Comparison of ENCODE assay signal across 8 mouse cellular contexts in genomic region chr17:8165608-8165945, GRCm38 (mm10). TPM values are rescaled to one million over a fixed set of nuclear protein-coding genes. Genes with fewer than 3 reads are reported as not detected.
DNase-seq lines count a peak whose midpoint lies in the region; ATAC-seq and TF ChIP-seq lines count a peak whose summit lies in the region.
"Not testable (repeated sequence)": the region's sequence is repeated elsewhere in the genome, so short reads cannot be mapped to it uniquely, and the experiment has no call there.

No protein-coding gene starts in this region.

- not testable (repeated sequence) for H3K27ac ChIP-seq in embryonic fibroblast, embryonic 13.5 days (ENCODE audit: insufficient read depth, low read length); heart, embryonic 12.5 days (ENCODE audit: poor library complexity, severe bottlenecking)
- peak overlapping the region; percentile 76 for H3K27ac ChIP-seq in kidney, adult 2 months (ENCODE audit: insufficient read depth, low read depth, low read length)
- H3K27ac ChIP-seq in liver, embryonic 12.5 days, result peak overlapping the region; percentile 56; the same call in 1 of the 2 replicates
- H3K27ac ChIP-seq in midbrain, embryonic 15.5 days, result peak overlapping the region; percentile 72; the same call in 1 of the 2 replicates

- H3K9ac ChIP-seq in heart, embryonic 12.5 days, result peak overlapping the region; percentile 77
- H3K9ac ChIP-seq in liver, embryonic 12.5 days, result peak overlapping the region; percentile 79
- H3K9ac ChIP-seq in midbrain, embryonic 15.5 days, result peak overlapping the region; percentile 55

- not testable (repeated sequence) for ATAC-seq in heart, embryonic 12.5 days (ENCODE audit: insufficient number of reproducible peaks, low FRiP score); liver, embryonic 12.5 days; midbrain, embryonic 15.5 days (replicated peaks)

- peak; percentile 32 to 33 for DNase-seq in CD8-positive naive resting alpha-beta T cell, adult 2 months (ENCODE audit: low read depth in 2 of 2, low spot score in 2 of 2)
- peak; percentile 9 for DNase-seq in c-Kit-negative CD71-positive TER-119-positive erythroid progenitor cells, embryonic 14.5 days (ENCODE audit: low read depth, low spot score)
- DNase-seq in kidney, adult 2 months, result peak; percentile 51
- DNase-seq in spleen, postnatal 4 days (ENCODE audit: low spot score in 2 of 2), result peak; percentile 27 to 70

- H3K4me3 ChIP-seq in embryonic fibroblast, embryonic 13.5 days (ENCODE audit: insufficient read depth, low read length), result peak overlapping the region; percentile 39
- peak overlapping the region; percentile 69 for H3K4me3 ChIP-seq in heart, embryonic 12.5 days
- peak overlapping the region; percentile 61 for H3K4me3 ChIP-seq in kidney, adult 2 months (ENCODE audit: insufficient read depth, low read depth, low read length)
- peak overlapping the region; percentile 68 for H3K4me3 ChIP-seq in liver, embryonic 12.5 days
- peak overlapping the region; percentile 51 for H3K4me3 ChIP-seq in midbrain, embryonic 15.5 days

- H3K4me1 ChIP-seq in embryonic fibroblast, embryonic 13.5 days (ENCODE audit: control insufficient read depth, insufficient read depth, low read length); heart, embryonic 12.5 days (replicated peaks); kidney, adult 2 months (ENCODE audit: control insufficient read depth, insufficient read depth, low read length); liver, embryonic 12.5 days; midbrain, embryonic 15.5 days: not testable (repeated sequence)

- not testable (repeated sequence) for TF ChIP-seq CTCF in embryonic fibroblast, embryonic 13.5 days (IDR thresholded peaks at IDR 0.05; ENCODE audit: borderline replicate concordance, insufficient read depth, low read length); kidney, adult 2 months (conservative IDR thresholded peaks at IDR 0.05; ENCODE audit: insufficient read depth, insufficient read length, low read depth, low read length)

- H3K27me3 ChIP-seq in heart, embryonic 12.5 days (replicated peaks); kidney, adult 2 months (replicated peaks; ENCODE audit: control insufficient read depth, insufficient read depth, low read length); liver, embryonic 12.5 days (replicated peaks); midbrain, embryonic 15.5 days (replicated peaks): not testable (repeated sequence)

- H3K9me3 ChIP-seq in heart, embryonic 12.5 days (replicated peaks); liver, embryonic 12.5 days (replicated peaks); midbrain, embryonic 15.5 days: not testable (repeated sequence)

- H3K4me2 ChIP-seq in heart, embryonic 12.5 days, result peak overlapping the region; percentile 60
- peak overlapping the region; percentile 58 for H3K4me2 ChIP-seq in liver, embryonic 12.5 days
- peak overlapping the region; percentile 47 for H3K4me2 ChIP-seq in midbrain, embryonic 15.5 days

- under 1% methylated on average over 42 of the region's 42 CpGs for WGBS in heart, embryonic 12.5 days
- WGBS in kidney, adult 2 months, result 0% methylated on average over 42 of the region's 42 CpGs
- 0% methylated on average over 38 of the region's 42 CpGs for WGBS in liver, embryonic 12.5 days (ENCODE audit: insufficient replicate concordance)
- 0% methylated on average over 34 of the region's 42 CpGs for WGBS in midbrain, embryonic 15.5 days

- H3K36me3 ChIP-seq in heart, embryonic 12.5 days, result peaks cover 13% of the 10 kb centered on the region
- not testable (repeated sequence) for H3K36me3 ChIP-seq in kidney, adult 2 months (ENCODE audit: control insufficient read depth, insufficient read depth, low read length)
- peaks cover 20% of the 10 kb centered on the region for H3K36me3 ChIP-seq in liver, embryonic 12.5 days
- H3K36me3 ChIP-seq in midbrain, embryonic 15.5 days (replicated peaks), result peaks cover 11% of the 10 kb centered on the region; the same call in 1 of the 2 replicates

- TF ChIP-seq POLR2A in embryonic fibroblast, embryonic 13.5 days (IDR thresholded peaks at IDR 0.05; ENCODE audit: low read depth, low read length); kidney, adult 2 months (IDR thresholded peaks at IDR 0.05; ENCODE audit: low read depth, low read length): not testable (repeated sequence)

RNA-seq across cellular contexts. Expression of gene Fgfr1op, which starts 0.3 kb away (rescaled TPM):
- polyA plus RNA-seq in embryonic fibroblast, embryonic 13.5 days (2011; ENCODE audit: insufficient read length, low read depth, missing spikeins), result 18.1 and 28.1 TPM in 2 replicates
- 23.1 and 23.8 TPM in 2 replicates for polyA plus RNA-seq in heart, embryonic 12.5 days (2016; fragmentation: Nextera tagmentation; extraction: Ambion mirVana)
- 3.0 and 4.4 TPM in 2 replicates for polyA plus RNA-seq in kidney, adult 2 months (2012; rRNA removed)
- polyA plus RNA-seq in liver, embryonic 12.5 days (2016; fragmentation: Nextera tagmentation; extraction: Ambion mirVana), result 18.2 and 18.8 TPM in 2 replicates
- 25.3 and 26.4 TPM in 2 replicates for polyA plus RNA-seq in midbrain, embryonic 15.5 days (2015; fragmentation: Nextera tagmentation; extraction: Ambion mirVana)

RNA-seq across cellular contexts. Expression of gene Rnaset2a, which starts 17.7 kb away (rescaled TPM):
- 5.0 and 7.8 TPM in 2 replicates for polyA plus RNA-seq in embryonic fibroblast, embryonic 13.5 days (2011; ENCODE audit: insufficient read length, low read depth, missing spikeins)
- polyA plus RNA-seq in heart, embryonic 12.5 days (2016; fragmentation: Nextera tagmentation; extraction: Ambion mirVana), result 35.3 and 36.2 TPM in 2 replicates
- 90.6 and 121 TPM in 2 replicates for polyA plus RNA-seq in kidney, adult 2 months (2012; rRNA removed)
- 16.6 and 17.0 TPM in 2 replicates for polyA plus RNA-seq in liver, embryonic 12.5 days (2016; fragmentation: Nextera tagmentation; extraction: Ambion mirVana)
- polyA plus RNA-seq in midbrain, embryonic 15.5 days (2015; fragmentation: Nextera tagmentation; extraction: Ambion mirVana), result 9.9 and 10.8 TPM in 2 replicates

RNA-seq across cellular contexts. Expression of gene Gm49673, which starts 18.0 kb away (rescaled TPM):
- 0.19 TPM in 1 of 2 replicates, not detected in the other for polyA plus RNA-seq in embryonic fibroblast, embryonic 13.5 days (2011; ENCODE audit: insufficient read length, low read depth, missing spikeins)
- polyA plus RNA-seq in heart, embryonic 12.5 days (2016; fragmentation: Nextera tagmentation; extraction: Ambion mirVana), result not detected in 2 replicates
- polyA plus RNA-seq in kidney, adult 2 months (2012; rRNA removed), result 0.30 and 1.0 TPM in 2 replicates
- polyA plus RNA-seq in liver, embryonic 12.5 days (2016; fragmentation: Nextera tagmentation; extraction: Ambion mirVana), result not detected in 2 replicates
- polyA plus RNA-seq in midbrain, embryonic 15.5 days (2015; fragmentation: Nextera tagmentation; extraction: Ambion mirVana), result 0.18 and 0.61 TPM in 2 replicates
